In the genomic region with DNA sequence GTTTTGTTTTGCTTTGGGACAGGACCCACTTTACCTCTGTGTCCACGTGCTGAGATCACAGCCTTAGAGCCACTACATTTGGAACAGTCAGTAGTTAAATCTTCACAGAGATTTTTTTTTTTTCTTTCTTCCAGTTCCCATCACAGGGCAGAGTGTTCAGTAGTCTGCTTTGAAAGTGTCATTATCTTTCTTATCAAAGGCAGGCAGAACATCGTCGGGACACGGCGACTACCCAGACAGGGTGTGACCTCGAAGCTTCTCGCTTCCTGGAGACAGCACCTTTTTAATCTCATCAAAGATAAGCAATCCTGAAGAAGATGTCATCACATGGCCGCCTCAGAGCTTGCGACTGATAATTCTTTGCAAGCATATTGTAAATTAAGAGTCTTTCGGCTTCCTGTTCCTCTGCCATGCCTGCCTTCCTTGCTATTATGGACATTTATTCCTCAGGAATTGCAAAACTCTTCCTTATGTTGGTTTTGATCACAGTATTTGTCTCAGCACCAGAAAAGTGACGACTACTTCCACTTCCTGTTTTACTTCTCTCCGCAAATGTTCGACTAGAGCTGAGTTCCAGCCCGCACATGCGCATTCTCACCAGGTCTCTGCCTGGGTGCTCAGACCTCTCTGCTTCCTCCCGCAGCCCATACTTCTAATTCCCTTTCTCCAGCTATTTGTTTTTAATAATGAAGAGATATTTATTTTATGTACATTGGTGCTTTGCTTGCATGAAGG, we compare ENCODE assay signal across 11 mouse cellular contexts. TPM values are rescaled to one million over a fixed set of nuclear protein-coding genes. Genes with fewer than 3 reads are reported as not detected.
DNase-seq lines count a peak whose midpoint lies in the region; ATAC-seq and TF ChIP-seq lines count a peak whose summit lies in the region.
"Had no signal": no experiment of that assay in that cellular context is flagged by ENCODE, and none has a peak within 500 bp of the region (broad histone marks: within the 10 kb centered on the region; RNA-seq: fewer than 3 reads in every experiment).

No protein-coding gene starts in this region.

- 88% methylated on average over 16 of the region's 16 CpGs for WGBS in forebrain, embryonic 11.5 days
- WGBS in forebrain, embryonic 16.5 days, result 87% methylated on average over 16 of the region's 16 CpGs
- WGBS in heart, embryonic 12.5 days, result 28% methylated on average over 16 of the region's 16 CpGs
- 38% methylated on average over 16 of the region's 16 CpGs for WGBS in lung, embryonic 16.5 days
- whole genome bisulfite sequencing in thymus, adult 2 months, result 29% methylated on average over 16 of the region's 16 CpGs
- 90% methylated on average over 16 of the region's 16 CpGs for WGBS in cerebellum, adult 2 months

- no peaks in the 10 kb centered on the region for H3K27me3 ChIP-seq in forebrain, embryonic 11.5 days (ENCODE audit: control insufficient read depth, insufficient read depth, low read length)
- no peaks in the 10 kb centered on the region for H3K27me3 ChIP-seq in forebrain, embryonic 16.5 days (replicated peaks; ENCODE audit: control insufficient read depth, insufficient read depth, low read length)
- H3K27me3 ChIP-seq in heart, embryonic 12.5 days (replicated peaks), result no peaks in the 10 kb centered on the region
- peaks cover 3% of the 10 kb centered on the region; the same call in 1 of the 2 replicates for H3K27me3 ChIP-seq in lung, embryonic 16.5 days (ENCODE audit: control insufficient read depth, insufficient read depth, low read depth, low read length)
- H3K27me3 ChIP-seq in thymus, adult 2 months (ENCODE audit: control insufficient read depth, insufficient read depth, low read length), result no peaks in the 10 kb centered on the region; the same call in 1 of the 2 replicates
- H3K27me3 ChIP-seq in cerebellum, adult 2 months (ENCODE audit: control insufficient read depth, insufficient read depth, low read length), result no peaks in the 10 kb centered on the region
- H3K27me3 ChIP-seq: midbrain, embryonic 12.5 days had no signal

- no peaks in the 10 kb centered on the region for H3K4me1 ChIP-seq in forebrain, embryonic 11.5 days (replicated peaks; ENCODE audit: control insufficient read depth, insufficient read depth, low read length)
- H3K4me1 ChIP-seq in forebrain, embryonic 16.5 days (replicated peaks; ENCODE audit: control insufficient read depth, insufficient read depth, low read length), result no peaks in the 10 kb centered on the region
- H3K4me1 ChIP-seq in heart, embryonic 12.5 days (replicated peaks), result peaks cover 6% of the 10 kb centered on the region; the same call in 1 of the 2 replicates
- H3K4me1 ChIP-seq in lung, embryonic 16.5 days (replicated peaks; ENCODE audit: control insufficient read depth, insufficient read depth, low read length), result no peaks in the 10 kb centered on the region
- H3K4me1 ChIP-seq in thymus, adult 2 months (replicated peaks; ENCODE audit: control insufficient read depth, insufficient read depth, low read length), result 0 out of 2 replicates have a peak, but pooled peaks cover 4% of the 10 kb centered on the region
- H3K4me1 ChIP-seq in cerebellum, adult 2 months (ENCODE audit: control insufficient read depth, insufficient read depth, low read length), result no peaks in the 10 kb centered on the region
- H3K4me1 ChIP-seq: midbrain, embryonic 12.5 days had no signal

- TF ChIP-seq CTCF in thymus, adult 2 months (IDR thresholded peaks at IDR 0.05; ENCODE audit: borderline replicate concordance, control insufficient read depth, extremely low read depth, insufficient read depth, low read length, poor library complexity), result no peak
- no peak for TF ChIP-seq CTCF in cerebellum, adult 2 months (IDR thresholded peaks at IDR 0.05; ENCODE audit: borderline replicate concordance, insufficient read depth, low read depth, low read length)

- H3K27ac ChIP-seq in forebrain, embryonic 11.5 days (ENCODE audit: low read depth, low read length), result no peak overlapping the region
- no peak overlapping the region for H3K27ac ChIP-seq in forebrain, embryonic 16.5 days (ENCODE audit: low read length)
- H3K27ac ChIP-seq in heart, embryonic 12.5 days (ENCODE audit: poor library complexity, severe bottlenecking), result no peak overlapping the region
- no peak overlapping the region for H3K27ac ChIP-seq in lung, embryonic 16.5 days (ENCODE audit: low read length)
- no peak overlapping the region for H3K27ac ChIP-seq in thymus, adult 2 months (ENCODE audit: control insufficient read depth, insufficient read depth, low read length)
- no peak overlapping the region for H3K27ac ChIP-seq in cerebellum, adult 2 months (ENCODE audit: insufficient read depth, low read length)
- H3K27ac ChIP-seq: kidney, postnatal 0 days; midbrain, embryonic 12.5 days had no signal

- no peak overlapping the region for H3K9ac ChIP-seq in forebrain, embryonic 11.5 days (ENCODE audit: low read length)
- no peak overlapping the region for H3K9ac ChIP-seq in forebrain, embryonic 16.5 days (replicated peaks; ENCODE audit: low read depth, low read length)
- no peak overlapping the region for H3K9ac ChIP-seq in heart, embryonic 12.5 days
- no peak overlapping the region for H3K9ac ChIP-seq in lung, embryonic 16.5 days (ENCODE audit: low read length)
- H3K9ac ChIP-seq: midbrain, embryonic 12.5 days had no signal

- no peak for TF ChIP-seq POLR2A in thymus, adult 2 months (IDR thresholded peaks at IDR 0.05; ENCODE audit: control insufficient read depth, extremely low read depth, insufficient read depth, low read length, poor library complexity)
- no peak for TF ChIP-seq POLR2A in cerebellum, adult 2 months (IDR thresholded peaks at IDR 0.05; ENCODE audit: borderline replicate concordance, insufficient read depth, low read length)

- H3K4me2 ChIP-seq in forebrain, embryonic 11.5 days (ENCODE audit: low read depth, low read length, severe bottlenecking), result no peak overlapping the region
- no peak overlapping the region for H3K4me2 ChIP-seq in forebrain, embryonic 16.5 days (ENCODE audit: low read length)
- peak overlapping the region; percentile 46 for H3K4me2 ChIP-seq in heart, embryonic 12.5 days
- H3K4me2 ChIP-seq in lung, embryonic 16.5 days (ENCODE audit: low read depth, low read length), result peak overlapping the region; percentile 36; the same call in 1 of the 2 replicates
- H3K4me2 ChIP-seq: midbrain, embryonic 12.5 days had no signal

- H3K4me3 ChIP-seq in forebrain, embryonic 11.5 days (ENCODE audit: low read depth, low read length), result no peak overlapping the region
- no peak overlapping the region for H3K4me3 ChIP-seq in forebrain, embryonic 16.5 days (replicated peaks; ENCODE audit: low read length)
- peak overlapping the region; percentile 12; the same call in 1 of the 2 replicates for H3K4me3 ChIP-seq in heart, embryonic 12.5 days
- H3K4me3 ChIP-seq in lung, embryonic 16.5 days (ENCODE audit: low read length), result peak overlapping the region; percentile 16; the same call in 1 of the 2 replicates
- H3K4me3 ChIP-seq in thymus, adult 2 months (ENCODE audit: control insufficient read depth, insufficient read depth, low read length), result no peak overlapping the region
- no peak overlapping the region for H3K4me3 ChIP-seq in cerebellum, adult 2 months (replicated peaks; ENCODE audit: insufficient read depth, low read depth, low read length)
- H3K4me3 ChIP-seq: midbrain, embryonic 12.5 days had no signal

- no peaks in the 10 kb centered on the region for H3K9me3 ChIP-seq in forebrain, embryonic 11.5 days (ENCODE audit: control insufficient read depth, low read length)
- H3K9me3 ChIP-seq in forebrain, embryonic 16.5 days (ENCODE audit: control insufficient read depth, low read length), result no peaks in the 10 kb centered on the region
- peaks cover 9% of the 10 kb centered on the region; the same call in 1 of the 2 replicates for H3K9me3 ChIP-seq in heart, embryonic 12.5 days (replicated peaks)
- no peaks in the 10 kb centered on the region for H3K9me3 ChIP-seq in lung, embryonic 16.5 days (ENCODE audit: control insufficient read depth, low read length)
- H3K9me3 ChIP-seq: midbrain, embryonic 12.5 days had no signal

- DNase-seq in forebrain, embryonic 11.5 days (ENCODE audit: low spot score), result peak; percentile 27
- DNase-seq in thymus, adult 2 months, result peak; percentile 57
- DNase-seq in urinary bladder, adult 18-20 months (ENCODE audit: low spot score in 2 of 2), result no peak
- no peak for DNase-seq in cerebellum, adult 2 months
- no peak for DNase-seq in right cerebral cortex, postnatal 4 days

- ATAC-seq in forebrain, embryonic 11.5 days (replicated peaks; ENCODE audit: low FRiP score), result no peak
- no peak for ATAC-seq in forebrain, embryonic 16.5 days
- ATAC-seq in heart, embryonic 12.5 days (ENCODE audit: insufficient number of reproducible peaks, low FRiP score), result no peak
- ATAC-seq in lung, embryonic 16.5 days (ENCODE audit: low read depth), result no peak

- H3K36me3 ChIP-seq in forebrain, embryonic 11.5 days (ENCODE audit: control insufficient read depth, insufficient read depth, low read length), result no peaks in the 10 kb centered on the region
- no peaks in the 10 kb centered on the region for H3K36me3 ChIP-seq in forebrain, embryonic 16.5 days (ENCODE audit: control insufficient read depth, insufficient read depth)
- no peaks in the 10 kb centered on the region for H3K36me3 ChIP-seq in heart, embryonic 12.5 days
- H3K36me3 ChIP-seq in lung, embryonic 16.5 days (ENCODE audit: control insufficient read depth, insufficient read depth, low read length), result no peaks in the 10 kb centered on the region
- no peaks in the 10 kb centered on the region for H3K36me3 ChIP-seq in thymus, adult 2 months (ENCODE audit: control insufficient read depth, insufficient read depth, low read length)
- H3K36me3 ChIP-seq: midbrain, embryonic 12.5 days had no signal

RNA-seq across cellular contexts. Expression of a gene that starts 13.3 kb away (rescaled TPM):
- polyA plus RNA-seq in forebrain, embryonic 11.5 days (2014; fragmentation: Nextera tagmentation; extraction: Ambion mirVana), result not detected in 2 replicates
- not detected in 2 replicates for polyA plus RNA-seq in forebrain, embryonic 16.5 days (2015; fragmentation: Nextera tagmentation; extraction: Ambion mirVana)
- not detected in 2 replicates for polyA plus RNA-seq in heart, embryonic 12.5 days (2016; fragmentation: Nextera tagmentation; extraction: Ambion mirVana)
- polyA plus RNA-seq in lung, embryonic 16.5 days (2015; fragmentation: Nextera tagmentation; extraction: Ambion mirVana), result not detected in 2 replicates
- polyA plus RNA-seq in thymus, adult 2 months (2012; rRNA removed), result 0.08 and 0.23 TPM in 2 replicates
- polyA plus RNA-seq in cerebellum, adult 2 months (2012; rRNA removed), result not detected in 2 replicates
- polyA plus RNA-seq: kidney, postnatal 0 days; midbrain, embryonic 12.5 days; stomach, embryonic 14.5 days had no signal

RNA-seq across cellular contexts. Expression of a gene that starts 16.6 kb away (rescaled TPM):
- not detected in 2 replicates for polyA plus RNA-seq in forebrain, embryonic 11.5 days (2014; fragmentation: Nextera tagmentation; extraction: Ambion mirVana)
- not detected in 2 replicates for polyA plus RNA-seq in forebrain, embryonic 16.5 days (2015; fragmentation: Nextera tagmentation; extraction: Ambion mirVana)
- 0.09 TPM in 1 of 2 replicates, not detected in the other for polyA plus RNA-seq in heart, embryonic 12.5 days (2016; fragmentation: Nextera tagmentation; extraction: Ambion mirVana)
- polyA plus RNA-seq in lung, embryonic 16.5 days (2015; fragmentation: Nextera tagmentation; extraction: Ambion mirVana), result not detected in 2 replicates
- 0.03 and 0.05 TPM in 2 replicates for polyA plus RNA-seq in thymus, adult 2 months (2012; rRNA removed)
- 0.05 and 0.18 TPM in 2 replicates for polyA plus RNA-seq in cerebellum, adult 2 months (2012; rRNA removed)
- polyA plus RNA-seq: kidney, postnatal 0 days; midbrain, embryonic 12.5 days had no signal

RNA-seq across cellular contexts. Expression of a gene that starts 18.0 kb away (rescaled TPM):
- polyA plus RNA-seq in forebrain, embryonic 11.5 days (2014; fragmentation: Nextera tagmentation; extraction: Ambion mirVana), result 0.87 and 1.6 TPM in 2 replicates
- 1.6 and 2.1 TPM in 2 replicates for polyA plus RNA-seq in forebrain, embryonic 16.5 days (2015; fragmentation: Nextera tagmentation; extraction: Ambion mirVana)
- 0.24 and 0.38 TPM in 2 replicates for polyA plus RNA-seq in heart, embryonic 12.5 days (2016; fragmentation: Nextera tagmentation; extraction: Ambion mirVana)
- 2.4 and 2.5 TPM in 2 replicates for polyA plus RNA-seq in lung, embryonic 16.5 days (2015; fragmentation: Nextera tagmentation; extraction: Ambion mirVana)
- polyA plus RNA-seq in thymus, adult 2 months (2012; rRNA removed), result 0.10 and 0.13 TPM in 2 replicates
- polyA plus RNA-seq in cerebellum, adult 2 months (2012; rRNA removed), result 0.43 and 0.65 TPM in 2 replicates

Comparison
In these comparisons a context has a peak if more than half of its experiments do, and no peak if none do; other contexts are left out.
1. DNase-seq: peak in forebrain, embryonic 11.5 days (single experiment) and thymus, adult 2 months (single experiment); none in urinary bladder, adult 18-20 months (0 of 2), cerebellum, adult 2 months (0 of 2) and right cerebral cortex, postnatal 4 days (single experiment).
2. H3K4me2 ChIP-seq: peak in heart, embryonic 12.5 days (single experiment) and lung, embryonic 16.5 days (single experiment); none in forebrain, embryonic 11.5 days (single experiment) and forebrain, embryonic 16.5 days (single experiment).
3. H3K4me3 ChIP-seq: peak in heart, embryonic 12.5 days (single experiment) and lung, embryonic 16.5 days (single experiment); none in forebrain, embryonic 11.5 days (single experiment), forebrain, embryonic 16.5 days (single experiment), thymus, adult 2 months (single experiment) and cerebellum, adult 2 months (single experiment).